Mouse (Mus musculus) left cerebral cortex, adult 2 months (tissue): Measurements from ENCODE around the gene Akap10. TPM values are rescaled to one million over a fixed set of nuclear protein-coding genes. Genes with fewer than 3 reads are reported as not detected.
"Not testable (repeated sequence)": the region's sequence is repeated elsewhere in the genome, so short reads cannot be mapped to it uniquely, and the experiment has no call there.

Experiments used
- DNase-seq, 2 experiments: peaks; one replicate each; pipeline ENCODE4 v3.0.0; 2021 to 2022; ENCODE audit warnings: low spot score in 2 of 2, mixed read lengths in 1 of 2; ENCODE audit errors: extremely low spot score in 1 of 2
- H3K27ac ChIP-seq: fragments of 200-600 bp; 2 replicates; pipeline ENCODE4 v1.8.1; 2022
- H3K4me3 ChIP-seq: fragments of 200-600 bp; 2 replicates; pipeline ENCODE4 v1.8.1; 2022
- CTCF ChIP-seq: fragments of 200-600 bp; IDR thresholded peaks from 2 replicates; pipeline ENCODE4 v1.8.1; 2022; ENCODE audit warnings: antibody characterized with exemption, mild to moderate bottlenecking, moderate library complexity
- intact Hi-C: fragments of 180-260 bp; cut with DNase I; formaldehyde crosslinking; loops from one replicate; pipeline ENCODE4 v1.15.1; 2025
- total RNA-seq, 2 experiments: library from RNA; stranded (reverse); gene quantifications; 2 replicates each; pipeline ENCODE4 v1.2.3; 2021

Gene Akap10
- total RNA-seq, 2 experiments from 2014 or later: 36.8 to 37.0 TPM

DNA sequence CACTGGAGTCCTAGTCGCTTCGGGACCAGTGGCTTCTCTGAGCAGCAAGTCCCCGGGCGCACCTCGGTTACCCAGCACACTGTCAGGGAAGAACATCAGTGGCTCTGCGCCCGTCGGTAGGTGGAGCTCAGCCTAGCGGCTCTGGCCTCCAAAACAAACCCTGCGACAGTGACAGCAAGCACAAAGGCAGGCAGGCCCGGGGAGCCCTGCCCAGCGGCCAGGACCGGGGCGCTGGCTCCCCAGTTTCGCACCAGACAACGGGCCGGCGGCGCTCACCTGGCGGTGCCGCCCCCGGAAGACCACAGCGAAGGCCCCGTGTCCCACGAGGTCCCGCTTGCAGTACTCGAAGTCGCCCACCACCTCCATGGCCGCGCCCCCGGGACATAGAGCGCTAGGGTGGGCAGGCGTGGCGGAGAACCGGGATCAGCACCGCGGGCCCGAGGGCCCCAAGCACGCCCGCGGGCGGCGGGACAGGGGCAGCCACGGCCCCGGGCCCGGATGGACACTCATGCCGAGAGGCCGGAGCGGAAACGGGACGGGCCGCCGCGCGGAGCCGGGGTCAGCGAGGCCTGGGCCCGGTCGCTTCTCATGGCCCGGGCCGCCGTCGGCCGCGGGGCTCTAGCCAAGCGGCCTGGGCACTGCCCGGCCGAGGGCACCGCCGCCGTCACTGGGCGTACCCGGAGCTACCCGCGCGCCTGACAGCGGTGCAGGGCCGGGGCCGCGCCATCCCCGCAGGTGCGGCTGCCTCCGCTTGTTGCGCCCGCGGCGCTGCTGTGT, 75.7 kb downstream of the Akap10 start:
- H3K27ac ChIP-seq: peak overlapping the region; percentile 97
- intact Hi-C loops: no loop called here
- H3K4me3 ChIP-seq: peak overlapping the region; percentile 93
- peak; percentile 75 to 84 for DNase-seq
- peak; percentile 50 for TF ChIP-seq CTCF

DNA sequence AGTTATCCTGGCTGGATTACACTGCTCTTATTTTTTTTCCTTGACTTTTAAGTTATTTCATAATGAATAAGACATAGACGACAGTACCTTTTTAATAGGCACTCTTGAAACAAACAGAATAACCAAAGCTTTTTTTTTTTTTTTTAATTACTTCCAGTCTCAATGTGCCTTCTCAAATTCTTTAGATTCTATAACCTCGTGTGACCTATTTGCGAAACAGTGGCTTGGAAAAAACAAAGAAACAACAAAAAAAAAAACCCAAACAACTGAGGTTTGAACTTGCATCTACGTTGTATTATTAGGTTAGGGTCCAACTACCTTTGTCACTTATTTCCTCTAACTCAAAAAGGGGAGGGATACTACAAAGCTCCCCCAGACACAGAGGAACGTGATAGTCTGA, 76.4 kb downstream of the Akap10 start:
- peak overlapping the region; percentile 93 for H3K4me3 ChIP-seq
- TF ChIP-seq CTCF: no peak
- no peak for DNase-seq
- intact Hi-C loops: no loop called here
- H3K27ac ChIP-seq: peak overlapping the region; percentile 97; the same call in 1 of the 2 replicates

DNA sequence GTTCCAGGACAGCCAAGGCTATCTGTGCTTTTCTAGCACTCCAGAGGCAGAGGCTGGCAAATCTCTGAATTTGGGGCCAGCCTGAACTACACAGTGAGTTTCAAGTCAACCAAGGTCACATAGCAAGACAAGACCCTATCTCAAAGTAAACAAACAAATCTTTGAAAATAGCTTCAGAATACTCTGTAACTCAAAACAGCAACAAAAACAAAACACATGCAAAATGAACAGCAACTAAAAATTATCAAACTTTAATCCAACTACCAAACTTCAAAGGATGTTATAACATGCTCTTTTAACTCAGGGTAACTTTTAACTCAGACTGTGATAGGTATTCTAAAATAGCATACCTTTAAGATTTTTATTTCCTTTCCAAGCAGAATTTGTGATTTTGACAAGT, 77.1 kb downstream of the Akap10 start:
- no peak for DNase-seq
- no peak overlapping the region for H3K27ac ChIP-seq
- H3K4me3 ChIP-seq: peak overlapping the region; percentile 93; the same call in 1 of the 2 replicates
- no peak for TF ChIP-seq CTCF
- intact Hi-C loops: no loop called here

DNA sequence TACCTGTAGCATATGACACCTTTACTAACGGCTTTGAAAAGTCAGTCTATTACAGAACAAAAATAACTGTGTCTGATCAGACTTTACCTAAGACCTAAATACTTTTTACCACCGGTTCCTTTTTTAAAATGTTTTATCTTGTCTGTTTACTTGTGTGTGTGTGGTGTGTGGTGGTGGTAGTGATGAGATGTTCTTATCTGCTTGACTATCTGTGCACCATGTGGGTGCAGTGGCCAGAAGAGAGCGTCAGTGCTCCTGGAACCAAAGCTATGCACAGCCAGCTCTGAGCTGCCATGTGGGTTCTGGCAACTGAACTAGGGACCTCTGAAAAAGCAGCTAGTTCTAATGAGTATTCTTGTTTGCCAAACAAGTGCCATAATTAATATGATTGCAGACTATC, 78.9 kb downstream of the Akap10 start:
- TF ChIP-seq CTCF: no peak; the same call in 1 of the 2 replicates
- no peak for DNase-seq
- intact Hi-C loops: no loop called here
- Histone ChIP-seq H3K4me3 (no peak overlapping the region), H3K27ac (no peak overlapping the region)

- H3K4me3 ChIP-seq, intact Hi-C loops, H3K27ac ChIP-seq, DNase-seq: not testable (repeated sequence)
Observed at GRCm38 (mm10) chr11:61840663-61841062, 89.4 kb downstream of the Akap10 start.

DNA sequence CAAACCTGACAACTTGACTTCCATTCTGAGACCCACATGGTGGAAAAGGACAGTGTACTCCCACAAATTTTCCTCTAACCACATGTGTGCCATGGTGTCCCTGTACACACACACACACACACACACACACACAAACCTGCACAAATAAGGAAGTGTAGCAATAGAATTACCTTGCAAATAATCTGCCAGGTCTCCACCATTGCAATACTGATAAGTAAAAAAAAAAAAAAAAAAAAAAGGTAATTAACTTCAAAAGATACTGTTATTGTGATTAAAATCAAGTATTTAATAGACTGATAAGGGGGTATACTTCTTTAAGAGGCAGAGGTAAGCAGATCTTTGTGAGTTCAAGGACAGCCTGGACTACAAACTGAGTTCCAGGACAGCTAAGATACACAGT, 90.1 kb downstream of the Akap10 start:
- H3K4me3 ChIP-seq: no peak overlapping the region
- H3K27ac ChIP-seq: no peak overlapping the region
- no peak for TF ChIP-seq CTCF
- intact Hi-C loops: no loop called here
- no peak for DNase-seq

DNA sequence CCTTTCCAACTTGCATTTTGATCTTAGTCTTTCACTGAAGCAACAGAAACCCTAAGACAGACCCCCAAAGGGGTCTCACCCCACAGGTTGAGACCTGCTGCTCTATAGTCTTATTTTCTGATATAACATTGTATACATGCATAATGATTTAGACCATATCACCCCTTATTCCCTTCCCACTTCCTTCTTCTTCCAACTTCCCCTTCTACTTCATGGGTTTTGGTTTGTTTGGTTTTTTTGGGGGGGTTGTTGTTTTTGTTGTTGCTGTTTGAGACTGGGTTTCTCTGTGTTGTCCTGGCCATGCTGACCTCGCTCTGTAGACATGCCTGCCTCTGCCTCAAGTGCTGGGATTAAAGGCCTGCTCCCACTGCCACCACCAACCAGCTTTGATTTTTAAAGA, 90.9 kb downstream of the Akap10 start:
- no peak overlapping the region for H3K4me3 ChIP-seq
- intact Hi-C loops: no loop called here
- TF ChIP-seq CTCF: no peak
- DNase-seq: no peak
- H3K27ac ChIP-seq: no peak overlapping the region

Other genes with a start within 250 kb of the Akap10 start
- under 1 TPM in 1 of 2 experiments, not detected in 1; 0.09 TPM for gene Fam83g, start 246.2 kb downstream of the Akap10 start, total RNA-seq
- gene Slc5a10, start 209.4 kb downstream of the Akap10 start, total RNA-seq: not detected
- gene Prpsap2, start 168.2 kb downstream of the Akap10 start, total RNA-seq: 10 to 100 TPM; 37.1 to 38.0 TPM
- gene Ulk2, start 75.2 kb downstream of the Akap10 start, total RNA-seq: 10 to 100 TPM; 77.0 to 82.4 TPM
- 10 to 100 TPM; 69.6 to 74.4 TPM for gene Specc1, start 26.5 kb upstream of the Akap10 start, total RNA-seq